Mouse (Mus musculus) lung, embryonic 16.5 days (tissue): ENCODE data around the gene Gm28051. TPM values are rescaled to one million over a fixed set of nuclear protein-coding genes. Genes with fewer than 3 reads are reported as not detected.

Source experiments
- ATAC-seq: fragments of 200-750 bp; cut with Nextera tagmentation; 2 replicates; pipeline ENCODE4 v1.8.0; 2017; ENCODE audit warnings: low read depth, mild to moderate bottlenecking, moderate library complexity
- H3K27ac ChIP-seq: fragments of 300-500 bp; sonication (generic); 2 replicates; pipeline ENCODE4 v1.5.1; 2014; ENCODE audit warnings: mild to moderate bottlenecking, control low read depth, low read length
- H3K27me3 ChIP-seq: fragments of 300-500 bp; sonication (generic); 2 replicates; pipeline ENCODE4 v1.6.1; 2014; ENCODE audit warnings: low read depth, low read length, mixed read lengths; ENCODE audit not compliant: control insufficient read depth, insufficient read depth
- H3K36me3 ChIP-seq: fragments of 300-500 bp; sonication (generic); 2 replicates; pipeline ENCODE4 v1.6.1; 2014; ENCODE audit warnings: low read length; ENCODE audit not compliant: control insufficient read depth, insufficient read depth
- H3K4me1 ChIP-seq: fragments of 300-500 bp; sonication (generic); replicated peaks from 2 replicates; pipeline ENCODE4 v1.6.1; 2014; ENCODE audit warnings: low read length, mixed read lengths; ENCODE audit not compliant: control insufficient read depth, insufficient read depth
- H3K4me2 ChIP-seq: fragments of 300-500 bp; sonication (generic); 2 replicates; pipeline ENCODE4 v1.6.1; 2014; ENCODE audit warnings: low read depth, low read length, control low read depth
- H3K4me3 ChIP-seq: fragments of 300-500 bp; sonication (generic); 2 replicates; pipeline ENCODE4 v1.5.1; 2014; ENCODE audit warnings: mild to moderate bottlenecking, low read length, control low read depth
- H3K9ac ChIP-seq: fragments of 300-500 bp; sonication (generic); 2 replicates; pipeline ENCODE4 v1.6.1; 2014; ENCODE audit warnings: low read length, control low read depth
- H3K9me3 ChIP-seq: fragments of 300-500 bp; sonication (generic); 2 replicates; pipeline ENCODE4 v1.6.1; 2016; ENCODE audit warnings: low read length; ENCODE audit not compliant: control insufficient read depth
- WGBS: fragments of 180-500 bp; shearing (Covaris S2); extraction: QIAGEN DNeasy Blood & Tissue Kit; methylation state at CpG from one replicate; pipeline ENCODE4 v1.1.7; 2014; 5-methylcytosine and 5-hydroxymethylcytosine counted together
- microRNA counts: library from miRNA; unstranded; fragments of <30 nt; microRNA quantifications from one replicate; lab custom pipeline; 2016
- microRNA-seq: library from miRNA; unstranded; fragments of <30 nt; microRNA quantifications from one replicate; pipeline ENCODE4, GENCODE M21; 2016
- polyA plus RNA-seq: library from polyadenylated mRNA; unstranded; fragments of >200 nt; fragmentation: Nextera tagmentation; extraction: Ambion mirVana; gene quantifications from 2 replicates; pipeline ENCODE4 v1.2.1, GENCODE M21; 2015

The Gm28051 gene
- polyA plus RNA-seq, 1 experiment from 2014 or later, result not detected

DNA sequence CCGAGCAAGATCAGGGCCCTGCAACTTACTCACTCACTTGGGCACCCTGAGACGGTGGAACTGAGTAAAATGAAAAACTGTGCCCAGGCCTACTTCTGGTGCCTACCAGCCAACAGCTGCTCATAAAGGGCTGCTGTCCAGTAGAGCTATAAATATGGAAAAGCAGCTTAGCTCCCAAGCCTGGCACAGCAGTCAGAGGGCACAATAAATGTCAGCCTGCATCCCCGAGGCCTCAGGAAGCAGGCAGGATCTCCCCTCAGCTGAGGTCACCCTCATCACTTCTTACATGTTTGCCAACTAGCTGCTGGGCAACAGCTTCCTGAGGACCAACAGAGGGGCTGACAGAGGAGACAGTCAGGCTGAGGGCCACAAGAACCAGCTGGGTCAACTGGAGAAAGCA is 80.5 kb downstream of the Gm28051 start:
- H3K27me3 ChIP-seq, result no peaks in the 10 kb centered on the region
- 71% methylated on average over 3 of the region's 3 CpGs for WGBS
- H3K9me3 ChIP-seq, result no peaks in the 10 kb centered on the region
- H3K4me2 ChIP-seq, result no peak overlapping the region
- ATAC-seq, result no peak
- H3K9ac ChIP-seq, result no peak overlapping the region
- H3K27ac ChIP-seq, result no peak overlapping the region
- H3K4me3 ChIP-seq, result no peak overlapping the region
- peaks cover 5% of the 10 kb centered on the region; the same call in 1 of the 2 replicates for H3K4me1 ChIP-seq
- no peaks in the 10 kb centered on the region for H3K36me3 ChIP-seq

DNA sequence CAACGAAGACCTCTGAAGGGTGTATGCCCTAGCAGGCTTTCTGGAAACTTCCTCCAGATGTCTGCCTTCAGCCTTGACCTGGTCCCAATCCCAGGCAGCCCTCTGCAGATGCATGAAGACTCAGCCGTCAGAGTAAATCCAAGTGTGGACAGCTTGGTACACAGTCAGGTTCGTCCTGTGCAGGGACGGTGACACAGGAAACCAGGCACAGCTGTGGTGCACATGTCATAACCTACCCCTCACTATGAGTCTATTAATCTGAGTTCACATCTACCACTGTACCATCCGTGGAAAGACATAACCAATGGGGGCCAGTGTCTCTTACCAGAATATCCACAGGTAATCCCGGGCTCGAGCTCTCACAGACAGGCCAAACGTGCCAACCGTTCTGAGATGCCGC is 83.0 kb downstream of the Gm28051 start:
- Histone ChIP-seq H3K27me3 (no peaks in the 10 kb centered on the region), H3K9ac (no peak overlapping the region), H3K27ac (no peak overlapping the region), H3K4me3 (no peak overlapping the region), H3K4me1 (peaks cover 8% of the 10 kb centered on the region; the same call in 1 of the 2 replicates), H3K9me3 (no peaks in the 10 kb centered on the region), H3K36me3 (no peaks in the 10 kb centered on the region), H3K4me2 (no peak overlapping the region)
- 75% methylated on average over 10 of the region's 10 CpGs for WGBS
- ATAC-seq, result no peak

DNA sequence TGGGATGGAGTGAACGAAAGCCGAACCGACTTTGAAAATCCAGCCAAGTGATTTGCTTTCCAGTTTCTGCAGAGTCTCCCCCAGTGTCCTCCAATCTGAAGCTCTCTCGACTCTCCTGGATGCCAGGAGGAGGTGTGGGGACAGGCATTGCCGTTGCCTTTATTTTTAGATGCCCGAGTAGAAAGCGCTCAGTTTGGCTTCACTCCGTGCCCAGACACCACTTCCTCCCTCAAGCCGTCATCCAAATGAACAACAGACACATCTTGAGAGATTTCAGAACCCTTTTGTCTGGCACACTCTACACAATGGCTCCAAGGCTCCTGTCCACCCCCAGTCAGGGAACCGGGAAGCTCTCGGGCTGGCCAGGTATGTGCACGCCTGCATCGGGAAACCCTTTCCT is 83.4 kb downstream of the Gm28051 start:
- Histone ChIP-seq H3K4me3 (no peak overlapping the region), H3K9ac (no peak overlapping the region), H3K27ac (no peak overlapping the region), H3K4me1 (peaks cover 8% of the 10 kb centered on the region; the same call in 1 of the 2 replicates), H3K36me3 (no peaks in the 10 kb centered on the region), H3K9me3 (no peaks in the 10 kb centered on the region), H3K27me3 (no peaks in the 10 kb centered on the region), H3K4me2 (no peak overlapping the region)
- ATAC-seq, result no peak
- 81% methylated on average over 13 of the region's 13 CpGs for WGBS

DNA sequence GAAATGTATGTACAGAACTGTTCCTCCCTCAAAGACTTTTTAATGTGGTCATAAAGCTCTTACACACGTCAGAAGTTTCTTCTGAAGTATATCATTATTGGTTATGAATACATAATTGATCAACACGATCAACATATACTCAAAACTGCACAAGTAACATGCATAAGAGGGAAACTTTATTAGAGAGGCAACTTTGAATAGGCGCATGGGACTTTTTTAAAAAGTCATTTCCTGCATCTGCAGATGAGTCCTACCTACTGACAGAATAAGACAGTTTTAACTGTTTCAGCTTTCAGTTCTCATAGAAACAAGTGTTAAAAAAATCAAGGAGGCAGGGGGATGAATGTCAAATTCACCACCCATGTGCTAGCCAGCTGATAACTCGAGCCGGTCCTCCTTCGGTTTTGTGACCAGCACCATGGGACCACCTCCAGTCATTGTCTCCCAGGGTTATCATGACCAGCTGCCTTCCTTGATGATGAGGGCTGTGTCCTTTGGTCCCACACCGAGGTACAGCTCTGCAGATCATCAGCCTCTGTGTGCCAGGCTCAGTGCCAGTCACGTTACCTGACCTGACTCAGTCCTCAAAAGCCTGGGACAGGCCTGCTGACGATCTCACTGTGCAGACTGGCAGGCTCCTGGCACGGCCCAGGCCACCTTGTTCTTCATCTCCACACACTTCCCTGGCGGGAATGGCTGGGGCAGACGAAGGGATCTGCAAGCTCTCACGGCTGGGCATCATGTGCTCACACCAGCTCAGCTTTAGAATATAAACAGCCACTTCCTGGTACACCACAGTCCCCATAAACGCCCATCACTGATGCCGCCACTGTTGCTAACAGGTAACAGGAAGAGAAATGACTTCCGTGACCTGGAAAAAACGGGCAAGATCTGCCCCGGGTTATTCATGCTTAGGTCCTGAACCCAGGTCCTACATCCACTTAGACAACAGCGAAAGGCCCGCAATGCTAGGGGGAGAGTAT is 84.4 kb downstream of the Gm28051 start:
- no peak for ATAC-seq
- H3K27me3 ChIP-seq, result no peaks in the 10 kb centered on the region
- H3K9me3 ChIP-seq, result no peaks in the 10 kb centered on the region
- no peak overlapping the region for H3K4me3 ChIP-seq
- peaks cover 8% of the 10 kb centered on the region; the same call in 1 of the 2 replicates for H3K4me1 ChIP-seq
- H3K36me3 ChIP-seq, result no peaks in the 10 kb centered on the region
- H3K4me2 ChIP-seq, result no peak overlapping the region
- H3K9ac ChIP-seq, result no peak overlapping the region
- WGBS, result 61% methylated on average over 20 of the region's 20 CpGs
- no peak overlapping the region for H3K27ac ChIP-seq

DNA sequence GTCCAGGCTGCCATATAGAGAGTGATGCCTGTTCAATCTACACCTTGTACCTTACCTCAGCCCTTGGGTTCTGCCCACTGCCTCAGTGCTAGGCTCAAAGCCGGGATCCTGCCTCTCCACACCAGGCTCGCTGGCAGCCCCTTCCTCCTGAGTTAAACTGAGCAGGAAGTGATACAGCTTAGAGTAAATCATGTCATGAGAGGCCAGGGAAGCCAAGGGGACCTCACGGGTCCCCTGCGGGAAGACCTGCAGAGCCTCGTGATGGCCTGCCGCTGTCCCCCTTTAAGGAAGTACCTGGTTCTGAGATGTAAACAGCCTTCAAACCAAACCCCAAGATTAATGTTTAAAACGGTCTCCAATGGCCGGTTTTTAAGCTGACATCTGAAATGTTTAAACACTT is 85.4 kb downstream of the Gm28051 start:
- WGBS, result 12% methylated on average over 8 of the region's 8 CpGs
- H3K9ac ChIP-seq, result no peak overlapping the region
- no peaks in the 10 kb centered on the region for H3K36me3 ChIP-seq
- ATAC-seq, result 0 out of 2 replicates have a peak, but pooled peaks have one; percentile 15
- H3K27ac ChIP-seq, result no peak overlapping the region
- peaks cover 8% of the 10 kb centered on the region; the same call in 1 of the 2 replicates for H3K4me1 ChIP-seq
- H3K9me3 ChIP-seq, result no peaks in the 10 kb centered on the region
- H3K27me3 ChIP-seq, result no peaks in the 10 kb centered on the region
- no peak overlapping the region for H3K4me2 ChIP-seq
- H3K4me3 ChIP-seq, result no peak overlapping the region

DNA sequence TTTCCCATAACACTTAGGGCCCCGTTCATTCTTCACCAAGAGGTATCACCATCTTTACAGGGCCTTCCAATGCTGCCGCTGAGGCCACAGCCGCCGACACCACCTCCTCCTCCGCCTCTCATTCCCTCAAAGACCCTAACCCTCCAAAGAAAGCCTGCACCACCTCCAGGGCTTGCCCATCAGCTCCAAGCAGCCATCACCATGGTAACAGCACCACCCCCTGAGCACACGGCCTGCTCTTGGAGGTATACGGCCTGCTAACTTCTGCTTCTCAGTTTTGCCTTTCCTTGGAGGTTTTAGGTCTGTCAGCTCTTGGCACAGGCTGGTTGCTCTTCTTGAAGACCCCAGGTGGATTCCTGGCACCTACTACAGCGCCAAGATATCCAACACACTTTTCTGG is 86.7 kb downstream of the Gm28051 start:
- no peaks in the 10 kb centered on the region for H3K27me3 ChIP-seq
- no peak for ATAC-seq
- no peak overlapping the region for H3K4me2 ChIP-seq
- H3K4me3 ChIP-seq, result no peak overlapping the region
- H3K4me1 ChIP-seq, result peaks cover 8% of the 10 kb centered on the region; the same call in 1 of the 2 replicates
- H3K9ac ChIP-seq, result no peak overlapping the region
- WGBS, result 67% methylated on average over 8 of the region's 8 CpGs
- H3K27ac ChIP-seq, result no peak overlapping the region
- H3K36me3 ChIP-seq, result no peaks in the 10 kb centered on the region
- H3K9me3 ChIP-seq, result no peaks in the 10 kb centered on the region

MicroRNAs encoded within 50 kb of the gene (microRNA counts, 519-probe panel; counts per million panel counts)
- not detected for microRNA mmu-miR-1936 (lab: Ali Mortazavi, UCI)

Small RNA genes lying within 50 kb of the gene (microRNA-seq; reads per million reads assigned to microRNA genes)
- not detected for gene Mir1936

Other genes starting within 250 kb of the Gm28051 start
- 1.4 and 2.0 TPM in 2 replicates for gene Chga, start 202.8 kb downstream of the Gm28051 start, polyA plus RNA-seq
- 10.6 and 11.8 TPM in 2 replicates for gene Itpk1, start 52.8 kb downstream of the Gm28051 start, polyA plus RNA-seq
- 22.0 and 24.4 TPM in 2 replicates for gene Moap1, start 14.1 kb downstream of the Gm28051 start, polyA plus RNA-seq
- 7.4 and 8.0 TPM in 2 replicates for gene Tmem251, start 14.0 kb downstream of the Gm28051 start, polyA plus RNA-seq
- 26.4 and 26.9 TPM in 2 replicates for gene Gon7, start within 50 bp of the Gm28051 start, polyA plus RNA-seq
- gene Ubr7, start 202 bp upstream of the Gm28051 start, polyA plus RNA-seq, result 40.7 and 41.1 TPM in 2 replicates
- 22.8 and 26.5 TPM in 2 replicates for gene Gm20604, start 907 bp upstream of the Gm28051 start, polyA plus RNA-seq
- gene Btbd7, start 120.7 kb upstream of the Gm28051 start, polyA plus RNA-seq, result 17.1 and 18.1 TPM in 2 replicates
- gene Cox8c, start 141.6 kb upstream of the Gm28051 start, polyA plus RNA-seq, result not detected in 2 replicates
- gene Unc79, start 191.1 kb upstream of the Gm28051 start, polyA plus RNA-seq, result 0.18 and 0.65 TPM in 2 replicates